Mouse (Mus musculus) kidney, embryonic 14.5 days (tissue): ENCODE results near the gene Zfp82. TPM values are rescaled to one million over a fixed set of nuclear protein-coding genes. Genes with fewer than 3 reads are reported as not detected.
A peak's percentile ranks its signal among the peaks of the same experiment; 100 is the strongest.
"Not testable (repeated sequence)": the region's sequence is repeated elsewhere in the genome, so short reads cannot be mapped to it uniquely, and the experiment has no call there.

Source experiments
- ATAC-seq: fragments of 200-750 bp; cut with Nextera tagmentation; 2 replicates; pipeline ENCODE4 v1.8.0; 2017; ENCODE audit warnings: moderate number of reproducible peaks, mild to moderate bottlenecking, moderate TSS enrichment, moderate library complexity; ENCODE audit not compliant: low FRiP score, low TSS enrichment
- H3K27ac ChIP-seq: fragments of 300-500 bp; sonication (generic); 2 replicates; pipeline ENCODE4 v1.5.1; 2014; ENCODE audit warnings: low read depth, mild to moderate bottlenecking, low read length, moderate library complexity, mixed read lengths
- H3K27me3 ChIP-seq: fragments of 300-500 bp; sonication (generic); 2 replicates; pipeline ENCODE4 v1.6.1; 2014; ENCODE audit warnings: mild to moderate bottlenecking, low read length; ENCODE audit not compliant: control insufficient read depth, insufficient read depth
- H3K36me3 ChIP-seq: fragments of 300-500 bp; sonication (generic); 2 replicates; pipeline ENCODE4 v1.6.1; 2014; ENCODE audit warnings: low read length, mixed read lengths; ENCODE audit not compliant: control insufficient read depth, insufficient read depth
- H3K4me1 ChIP-seq: fragments of 300-500 bp; sonication (generic); 2 replicates; pipeline ENCODE4 v1.6.1; 2014; ENCODE audit warnings: low read length, mixed read lengths; ENCODE audit not compliant: control insufficient read depth, insufficient read depth
- H3K4me2 ChIP-seq: fragments of 300-500 bp; sonication (generic); replicated peaks from 2 replicates; pipeline ENCODE4 v1.6.1; 2014; ENCODE audit warnings: low read depth, mild to moderate bottlenecking, low read length
- H3K4me3 ChIP-seq: fragments of 300-500 bp; sonication (generic); 2 replicates; pipeline ENCODE4 v1.5.1; 2014; ENCODE audit warnings: mild to moderate bottlenecking, low read length
- H3K9ac ChIP-seq: fragments of 300-500 bp; sonication (generic); 2 replicates; pipeline ENCODE4 v1.6.1; 2014; ENCODE audit warnings: low read depth, mild to moderate bottlenecking, low read length, moderate library complexity
- H3K9me3 ChIP-seq: fragments of 300-500 bp; sonication (generic); 2 replicates; pipeline ENCODE4 v1.6.1; 2016; ENCODE audit warnings: low read length; ENCODE audit not compliant: control insufficient read depth
- WGBS: fragments of 180-500 bp; shearing (Covaris S2); extraction: QIAGEN DNeasy Blood & Tissue Kit; methylation state at CpG from one replicate; pipeline ENCODE4 v1.1.7; 2014; 5-methylcytosine and 5-hydroxymethylcytosine counted together
- polyA plus RNA-seq: library from polyadenylated mRNA; unstranded; fragments of >200 nt; fragmentation: Nextera tagmentation; extraction: Ambion mirVana; gene quantifications from 2 replicates; pipeline ENCODE4 v1.2.1, GENCODE M21; 2014

Gene Zfp82
- polyA plus RNA-seq = 3.5 and 5.7 TPM in 2 replicates

GRCm38 (mm10) chr7:30072146-30073028 is at the start of gene Zfp82:
TSS of gene Zfp82 (minus strand) at chr7:30072900.
- H3K27ac ChIP-seq = peak within 1 kb of the TSS; percentile 65; the same call in 1 of the 2 replicates
- ATAC-seq = peak; percentile 95
- no peaks in the 10 kb centered on the region for H3K27me3 ChIP-seq

DNA sequence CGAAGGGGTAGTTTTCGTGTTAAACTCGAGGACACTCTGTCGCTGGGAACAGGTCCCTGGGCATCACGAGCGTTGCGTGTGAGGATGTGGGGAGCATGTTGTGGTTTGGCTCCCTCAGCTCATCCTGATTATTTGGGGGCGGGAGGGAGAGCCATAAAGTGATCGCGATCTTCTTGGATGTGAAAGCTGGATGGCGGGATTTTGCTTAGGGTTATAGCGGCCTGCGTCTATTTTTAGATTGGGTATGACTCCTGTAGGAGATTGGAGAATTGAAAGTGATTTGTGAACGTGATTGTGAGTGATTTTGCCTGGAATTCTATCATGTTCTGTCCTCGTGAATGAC is 49.5 kb upstream of the Zfp82 start:
- Histone ChIP-seq H3K9ac (peak overlapping the region; percentile 65), H3K27ac (0 out of 2 replicates have a peak overlapping the region, but pooled peaks have one; percentile 15), H3K4me2 (peak overlapping the region; percentile 63), H3K36me3 (peaks cover 10% of the 10 kb centered on the region), H3K4me1 (no peaks in the 10 kb centered on the region), H3K27me3 (no peaks in the 10 kb centered on the region), H3K9me3 (no peaks in the 10 kb centered on the region; the same call in 1 of the 2 replicates), H3K4me3 (peak overlapping the region; percentile 70)
- WGBS = 5% methylated on average over 15 of the region's 15 CpGs
- peak; percentile 33 for ATAC-seq

More at GRCm38 (mm10) chr7:30072146-30073028, at the start of gene Zfp82:
- peaks cover 5% of the 10 kb centered on the region; the same call in 1 of the 2 replicates for H3K4me1 ChIP-seq
- peak within 1 kb of the TSS; percentile 80 for H3K9ac ChIP-seq
- peak within 1 kb of the TSS; percentile 78 for H3K4me3 ChIP-seq
- under 1% methylated on average over 50 of the region's 50 CpGs for WGBS
- H3K9me3 ChIP-seq = no peaks in the 10 kb centered on the region
- H3K36me3 ChIP-seq = peaks cover 13% of the 10 kb centered on the region; the same call in 1 of the 2 replicates
- peak within 1 kb of the TSS; percentile 97 for H3K4me2 ChIP-seq

GRCm38 (mm10) chr7:30121308-30122187 is 48.8 kb upstream of the Zfp82 start, which contains the start of gene Zfp382:
TSS of gene Zfp382 (plus strand) at chr7:30121942.
- no peaks in the 10 kb centered on the region for H3K4me1 ChIP-seq
- H3K9ac ChIP-seq = peak within 1 kb of the TSS; percentile 65
- WGBS = under 1% methylated on average over 61 of the region's 61 CpGs
- peak; percentile 96 for ATAC-seq
- H3K4me2 ChIP-seq = peak within 1 kb of the TSS; percentile 63
- H3K27me3 ChIP-seq = no peaks in the 10 kb centered on the region
- H3K36me3 ChIP-seq = peaks cover 4% of the 10 kb centered on the region
- H3K4me3 ChIP-seq = peak within 1 kb of the TSS; percentile 70
- peak within 1 kb of the TSS; percentile 56; the same call in 1 of the 2 replicates for H3K27ac ChIP-seq
- H3K9me3 ChIP-seq = peaks cover under 1% of the 10 kb centered on the region; the same call in 1 of the 2 replicates

DNA sequence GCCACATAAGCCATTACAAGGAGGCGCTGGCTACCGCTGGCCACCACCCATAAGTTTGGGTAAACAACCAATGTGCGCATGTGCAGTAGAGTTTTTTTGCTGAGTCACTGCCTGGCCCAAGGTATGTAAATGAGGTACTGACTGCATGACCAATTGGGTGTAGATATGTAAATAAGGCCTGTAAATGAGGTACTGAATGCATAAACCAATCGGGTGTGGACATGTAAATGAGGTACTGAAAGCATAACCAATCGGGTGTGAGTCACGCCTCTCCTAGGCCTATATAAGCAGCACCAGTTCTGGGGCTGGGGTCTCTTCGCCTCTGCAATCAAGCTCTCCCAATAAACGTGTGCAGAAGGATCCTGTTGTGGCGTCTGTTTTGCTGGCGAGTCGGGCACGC is 45.2 kb upstream of the Zfp82 start:
- WGBS = 95% methylated on average over 12 of the region's 12 CpGs
- not testable (repeated sequence) for H3K4me3 ChIP-seq, H3K4me1 ChIP-seq, ATAC-seq, H3K36me3 ChIP-seq, H3K4me2 ChIP-seq, H3K27ac ChIP-seq, H3K9ac ChIP-seq, H3K27me3 ChIP-seq
- peaks cover 25% of the 10 kb centered on the region; the same call in 1 of the 2 replicates for H3K9me3 ChIP-seq

DNA sequence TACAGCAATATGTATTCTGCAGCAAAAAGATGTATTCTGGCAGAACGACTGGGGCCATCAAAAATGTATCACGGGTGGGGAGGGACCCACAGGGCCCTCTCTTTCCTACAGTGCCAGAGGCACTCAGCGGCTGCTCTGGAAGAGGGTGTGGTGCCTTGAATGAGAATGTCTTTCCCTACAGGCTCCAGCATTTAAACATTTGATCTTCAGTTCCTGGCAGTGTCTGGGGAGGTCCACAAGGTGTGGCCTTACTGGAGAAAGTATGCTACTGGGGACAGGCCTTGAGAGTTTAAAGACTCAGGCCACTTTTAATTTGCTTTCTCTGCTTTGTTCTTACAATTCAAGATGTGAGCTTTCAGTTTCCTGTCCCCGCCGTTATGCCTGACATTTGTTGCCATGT is 43.4 kb upstream of the Zfp82 start:
- Histone ChIP-seq H3K36me3 (no peaks in the 10 kb centered on the region), H3K27me3 (no peaks in the 10 kb centered on the region), H3K4me1 (no peaks in the 10 kb centered on the region), H3K9ac (no peak overlapping the region), H3K27ac (no peak overlapping the region), H3K9me3 (peaks cover 25% of the 10 kb centered on the region; the same call in 1 of the 2 replicates), H3K4me2 (no peak overlapping the region), H3K4me3 (no peak overlapping the region)
- 93% methylated on average over 5 of the region's 5 CpGs for WGBS
- ATAC-seq = no peak

DNA sequence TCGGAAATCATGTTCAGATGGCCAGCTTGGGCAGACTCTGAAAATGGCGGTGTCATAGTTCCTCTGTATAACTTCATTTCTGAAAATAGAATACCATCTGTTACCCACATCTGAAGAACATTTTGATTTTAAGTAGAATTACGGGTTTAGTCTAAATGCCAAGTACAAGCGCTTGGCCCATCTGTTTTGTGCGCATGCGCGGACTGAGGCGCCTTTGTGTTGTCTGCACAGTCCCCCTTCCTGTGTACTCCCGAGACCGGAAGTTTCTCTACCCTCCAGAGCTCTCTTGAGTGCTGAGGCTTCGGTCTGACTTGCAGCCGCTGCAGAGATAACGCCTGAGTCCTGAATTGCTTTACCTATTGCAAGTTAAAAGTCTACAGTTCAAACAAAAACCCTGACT is 26.6 kb upstream of the Zfp82 start:
- Histone ChIP-seq H3K9ac (no peak overlapping the region), H3K4me3 (no peak overlapping the region), H3K36me3 (peaks cover 51% of the 10 kb centered on the region), H3K9me3 (peaks cover 16% of the 10 kb centered on the region), H3K27ac (no peak overlapping the region), H3K4me1 (peaks cover 12% of the 10 kb centered on the region; the same call in 1 of the 2 replicates), H3K27me3 (no peaks in the 10 kb centered on the region), H3K4me2 (no peak overlapping the region)
- no peak for ATAC-seq
- WGBS = 95% methylated on average over 13 of the region's 13 CpGs

DNA sequence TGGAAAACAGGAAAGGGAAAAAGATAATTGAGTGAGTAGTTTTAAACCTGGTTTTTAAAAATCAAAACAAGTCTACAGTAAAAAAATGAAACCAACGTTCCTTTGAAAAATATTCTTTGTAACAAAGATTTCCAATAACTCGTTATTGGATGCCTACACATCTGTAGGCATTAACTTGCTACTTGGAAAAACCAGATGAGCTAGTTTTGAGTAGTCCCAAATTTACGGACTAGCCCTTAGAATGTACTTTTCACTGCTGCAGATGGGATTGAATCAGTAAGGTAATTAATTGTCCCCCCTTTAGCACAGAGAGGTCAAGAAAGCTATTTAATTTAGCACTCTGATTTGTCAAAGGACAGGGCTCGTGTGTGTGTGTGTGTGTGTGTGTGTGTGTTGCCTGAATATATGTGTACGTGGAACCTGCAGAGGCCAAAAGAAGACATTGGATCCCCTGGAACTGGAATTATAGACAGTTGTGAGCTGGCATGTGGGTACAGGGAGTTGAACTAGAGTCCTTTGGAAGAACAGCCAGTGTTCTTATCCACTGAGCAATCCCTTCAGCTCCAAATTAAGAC is 22.9 kb upstream of the Zfp82 start:
- Histone ChIP-seq H3K36me3 (peaks cover 24% of the 10 kb centered on the region), H3K4me3 (peak overlapping the region; percentile 77), H3K4me2 (peak overlapping the region; percentile 52), H3K27ac (no peak overlapping the region; the same call in 1 of the 2 replicates), H3K4me1 (peaks cover 12% of the 10 kb centered on the region; the same call in 1 of the 2 replicates), H3K9ac (peak overlapping the region; percentile 91), H3K9me3 (no peaks in the 10 kb centered on the region), H3K27me3 (no peaks in the 10 kb centered on the region)
- ATAC-seq = no peak
- WGBS = 2% methylated on average over 5 of the region's 5 CpGs

DNA sequence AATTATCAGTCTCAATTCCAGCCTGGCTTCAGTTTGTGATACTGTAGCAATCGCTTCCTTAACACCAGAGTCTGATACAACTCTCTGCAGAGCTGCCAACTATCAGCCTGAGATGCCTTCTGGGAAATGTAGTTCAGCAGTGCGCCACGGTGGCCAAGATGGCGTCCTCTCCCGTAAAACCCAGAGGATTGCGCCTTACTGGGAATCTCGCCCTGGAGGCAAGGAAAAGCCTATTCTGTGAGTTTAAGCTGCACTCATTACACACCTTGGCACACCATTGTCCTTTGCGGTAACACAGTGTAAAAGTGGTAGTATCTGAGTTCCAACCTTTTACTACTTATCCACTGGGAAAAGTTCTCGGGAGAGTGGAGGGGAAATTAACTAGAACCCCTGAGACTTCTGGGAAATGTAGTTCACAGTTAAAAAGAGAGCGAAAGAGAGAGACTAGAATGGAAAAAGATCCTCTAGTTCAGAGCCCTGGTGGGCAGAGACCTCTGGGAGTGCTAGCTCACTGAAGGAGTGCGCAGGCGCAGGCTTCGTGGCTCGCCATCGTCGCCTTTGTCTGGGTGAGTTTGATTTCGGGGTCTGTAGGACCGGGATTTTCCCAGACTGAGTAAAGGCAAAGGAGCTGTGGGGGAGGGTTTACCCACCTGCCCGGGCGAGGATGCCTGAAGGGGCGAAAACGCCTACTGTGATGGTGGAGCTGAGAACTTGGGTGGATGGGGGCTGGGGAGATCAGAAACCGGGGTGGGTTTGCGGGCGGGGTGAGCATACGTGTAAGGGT is 22.1 kb upstream of the Zfp82 start, which contains the start of gene Zfp260:
TSS of gene Zfp260 (plus strand) at position 132 of the 784 bp plus-strand sequence.
- H3K36me3 ChIP-seq = peaks cover 17% of the 10 kb centered on the region
- peak; percentile 81 for ATAC-seq
- H3K9ac ChIP-seq = peak within 1 kb of the TSS; percentile 91
- H3K27me3 ChIP-seq = no peaks in the 10 kb centered on the region
- peak within 1 kb of the TSS; percentile 77 for H3K4me3 ChIP-seq
- WGBS = under 1% methylated on average over 26 of the region's 26 CpGs
- peak within 1 kb of the TSS; percentile 52 for H3K4me2 ChIP-seq
- H3K27ac ChIP-seq = peak within 1 kb of the TSS; percentile 97
- H3K9me3 ChIP-seq = no peaks in the 10 kb centered on the region
- H3K4me1 ChIP-seq = peaks cover 12% of the 10 kb centered on the region; the same call in 1 of the 2 replicates
